Mouse (Mus musculus) retina, postnatal 7 days (tissue): ENCODE measurements around the gene Lbr.

Experiments used
- DNase-seq: peaks from one replicate; pipeline ENCODE4 v3.0.0-alpha.2; 2012; ENCODE audit warnings: low read depth, low spot score

Lbr gene

GRCm38 (mm10) chr1:181776541-181776940 lies 66.3 kb downstream of the Lbr start:
- DNase-seq, result no peak

- no peak for DNase-seq
These were observed 71.0 kb downstream of the Lbr start for GRCm38 (mm10) chr1:181771871-181772270.

GRCm38 (mm10) chr1:181769392-181769791 lies 73.5 kb downstream of the Lbr start:
- DNase-seq, result no peak
